Mouse (Mus musculus) fibroblast of lung, adult 2 months (primary cell): Measurements from ENCODE around the gene Fbxo41.
A peak's percentile ranks its signal among the peaks of the same experiment; 100 is the strongest.
"Not testable (repeated sequence)": the region's sequence is repeated elsewhere in the genome, so short reads cannot be mapped to it uniquely, and the experiment has no call there.

Experiments used
- DNase-seq: peaks from one replicate; pipeline ENCODE4 v3.0.0-alpha.2; 2011; ENCODE audit warnings: low read depth

Fbxo41 gene

GRCm38 (mm10) chr6:85490252-85490651 is 12.5 kb downstream of the Fbxo41 start:
- no peak for DNase-seq

GRCm38 (mm10) chr6:85489717-85490116 is 13.1 kb downstream of the Fbxo41 start:
- no peak for DNase-seq

DNA sequence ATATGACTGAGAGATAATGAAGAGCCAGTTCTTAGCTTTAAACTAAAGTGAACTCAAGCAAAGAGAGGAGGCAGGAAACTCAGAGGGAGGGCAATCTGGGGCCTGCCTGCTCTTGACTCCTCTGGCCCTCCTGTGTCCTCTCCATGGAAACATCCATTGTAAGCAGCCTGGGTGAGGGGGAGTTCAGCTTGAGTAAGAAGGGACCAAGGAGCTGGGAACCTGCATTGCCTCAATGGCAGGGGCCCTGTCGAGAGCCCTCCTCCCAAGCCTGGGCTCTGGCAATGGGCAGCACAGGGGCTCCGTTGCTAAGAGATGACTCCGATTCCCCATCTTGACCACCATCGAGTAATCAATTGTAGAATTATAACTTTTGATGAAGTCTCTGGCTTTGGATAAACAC is 14.3 kb downstream of the Fbxo41 start:
- DNase-seq: no peak

DNA sequence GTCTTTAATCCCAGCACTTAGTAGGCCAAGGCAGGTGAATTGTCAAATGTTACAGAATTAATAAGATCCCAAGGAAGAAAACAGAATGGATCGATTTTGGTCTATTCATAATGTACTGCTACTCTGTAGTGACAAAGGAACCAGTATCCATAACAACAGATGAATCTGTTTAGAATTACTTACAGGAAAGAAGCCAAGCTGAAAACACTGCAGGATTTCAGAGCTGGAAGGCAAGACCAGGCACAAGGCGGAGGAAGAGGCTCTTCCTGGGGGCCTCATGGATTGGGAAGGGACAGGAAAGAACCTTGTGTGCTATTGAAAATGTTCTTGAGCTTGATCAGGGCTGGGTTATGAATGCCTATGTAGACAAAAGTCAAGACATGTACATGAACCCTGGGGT is 17.1 kb downstream of the Fbxo41 start:
- DNase-seq: no peak

DNA sequence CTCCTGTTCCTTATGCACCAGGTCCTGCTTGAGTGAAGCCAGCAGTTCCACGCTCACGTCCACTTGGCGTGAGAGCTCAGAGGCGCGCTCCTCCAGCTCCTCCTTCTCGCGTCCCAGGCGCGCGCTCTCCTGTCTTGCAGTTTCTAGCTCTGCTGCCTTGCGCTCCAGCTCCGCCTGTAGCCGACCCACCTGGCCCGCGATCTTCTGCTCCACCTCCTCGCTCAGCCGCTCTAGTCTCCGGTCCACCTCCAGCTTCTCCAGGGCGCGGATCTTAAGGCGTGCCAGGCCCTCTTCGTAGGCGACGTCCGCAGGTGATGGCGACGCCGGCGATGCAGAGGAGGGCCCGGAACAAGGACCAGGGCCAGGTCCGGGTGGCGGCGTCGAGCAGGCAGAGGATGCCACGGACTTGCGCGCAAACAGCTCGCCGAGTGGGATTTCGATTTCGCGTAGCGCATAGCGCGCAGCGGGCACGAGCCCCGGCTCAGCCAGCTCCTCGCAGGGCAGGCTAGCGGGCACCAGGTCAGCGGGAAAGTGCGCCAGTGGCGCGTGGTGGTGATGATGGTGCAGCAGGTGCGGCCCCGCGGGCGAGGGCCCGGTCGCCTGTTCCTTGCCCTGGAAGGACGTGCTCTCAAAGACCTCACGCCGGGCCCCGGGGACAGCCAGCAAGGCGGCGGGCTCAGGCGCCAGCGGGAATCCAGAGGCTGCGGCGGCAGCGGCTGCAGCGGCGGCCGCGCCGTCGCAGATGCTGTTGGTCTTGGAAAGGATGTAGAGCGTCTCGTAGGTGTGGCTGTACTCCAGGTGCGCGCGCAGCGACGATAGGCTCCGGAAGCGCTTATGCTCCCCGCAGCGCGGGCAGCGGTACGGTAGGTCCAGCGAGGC is 18.7 kb downstream of the Fbxo41 start:
- no peak for DNase-seq

GRCm38 (mm10) chr6:85480685-85481084 is 22.1 kb downstream of the Fbxo41 start:
- no peak for DNase-seq

- DNase-seq: no peak
Measured at GRCm38 (mm10) chr6:85479979-85480378, 22.8 kb downstream of the Fbxo41 start.

- DNase-seq: no peak
Measured at GRCm38 (mm10) chr6:85478416-85478815, 24.4 kb downstream of the Fbxo41 start.

DNA sequence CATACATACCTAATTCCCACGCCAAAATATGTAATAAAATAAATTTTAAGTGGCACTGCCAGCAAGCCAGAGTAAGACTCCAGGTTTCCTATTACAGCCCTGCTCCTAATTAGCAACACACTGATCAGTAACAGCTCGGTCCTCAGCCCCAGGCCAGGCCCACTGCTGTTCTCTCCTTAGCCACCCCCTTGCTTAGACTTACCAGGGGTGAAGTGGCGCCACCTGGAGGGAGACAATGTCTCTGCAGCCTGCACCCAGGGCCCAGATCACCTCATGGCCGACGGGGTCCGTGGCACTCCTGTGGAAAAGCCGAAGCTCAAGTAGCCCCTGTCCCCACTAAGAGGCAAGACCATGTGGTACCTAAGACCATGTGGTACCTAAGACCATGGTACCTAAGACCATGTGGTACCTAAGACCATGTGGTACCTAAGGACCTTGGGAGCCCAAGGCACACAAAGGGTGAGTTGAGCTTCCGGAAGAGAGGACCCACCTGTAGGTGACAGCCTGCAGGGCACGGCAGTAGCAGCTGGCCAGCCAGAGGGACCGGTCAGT is 25.4 kb downstream of the Fbxo41 start:
- no peak for DNase-seq

GRCm38 (mm10) chr6:85475581-85475980 is 27.2 kb downstream of the Fbxo41 start:
- no peak for DNase-seq

DNA sequence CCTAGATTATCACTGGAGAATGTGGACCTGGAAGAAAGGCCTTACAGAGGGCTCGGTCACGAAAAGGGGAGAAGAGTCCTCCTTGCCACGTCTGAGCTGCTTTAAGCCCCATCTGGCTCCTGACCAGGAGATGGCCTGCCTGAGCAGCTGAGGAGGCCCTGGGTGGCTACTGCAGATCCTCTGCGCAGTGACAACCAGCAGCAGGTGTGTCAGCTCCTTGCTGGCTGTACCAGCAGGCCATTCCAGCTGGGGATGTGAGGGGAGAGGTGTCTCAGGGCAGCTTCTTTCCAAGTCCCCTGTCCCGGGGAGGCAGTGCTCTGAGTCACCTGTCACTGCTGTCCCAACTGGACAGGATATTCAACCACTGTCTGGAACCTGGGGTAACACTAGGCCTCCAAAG is 30.3 kb downstream of the Fbxo41 start:
- DNase-seq: no peak

DNA sequence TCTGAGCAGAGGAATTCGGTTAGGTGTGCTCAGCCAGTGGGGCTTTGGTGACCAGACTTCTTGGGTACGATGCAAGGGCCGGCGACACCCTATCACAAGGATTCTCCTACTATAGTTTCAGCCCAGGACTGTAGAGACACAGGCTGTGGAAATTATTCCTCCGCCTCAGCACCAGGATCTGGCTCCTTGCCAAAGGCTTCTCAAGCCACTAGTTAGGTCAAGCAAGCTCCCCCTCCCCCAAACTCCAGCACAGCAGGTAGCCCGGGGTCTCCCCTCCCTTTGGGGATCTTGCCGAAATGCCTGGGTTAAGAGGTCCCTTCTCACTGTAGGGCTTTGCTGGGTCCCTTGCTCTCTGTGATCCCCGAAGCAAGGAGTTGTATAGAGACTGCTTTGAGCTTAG is 30.8 kb downstream of the Fbxo41 start:
- no peak for DNase-seq

DNA sequence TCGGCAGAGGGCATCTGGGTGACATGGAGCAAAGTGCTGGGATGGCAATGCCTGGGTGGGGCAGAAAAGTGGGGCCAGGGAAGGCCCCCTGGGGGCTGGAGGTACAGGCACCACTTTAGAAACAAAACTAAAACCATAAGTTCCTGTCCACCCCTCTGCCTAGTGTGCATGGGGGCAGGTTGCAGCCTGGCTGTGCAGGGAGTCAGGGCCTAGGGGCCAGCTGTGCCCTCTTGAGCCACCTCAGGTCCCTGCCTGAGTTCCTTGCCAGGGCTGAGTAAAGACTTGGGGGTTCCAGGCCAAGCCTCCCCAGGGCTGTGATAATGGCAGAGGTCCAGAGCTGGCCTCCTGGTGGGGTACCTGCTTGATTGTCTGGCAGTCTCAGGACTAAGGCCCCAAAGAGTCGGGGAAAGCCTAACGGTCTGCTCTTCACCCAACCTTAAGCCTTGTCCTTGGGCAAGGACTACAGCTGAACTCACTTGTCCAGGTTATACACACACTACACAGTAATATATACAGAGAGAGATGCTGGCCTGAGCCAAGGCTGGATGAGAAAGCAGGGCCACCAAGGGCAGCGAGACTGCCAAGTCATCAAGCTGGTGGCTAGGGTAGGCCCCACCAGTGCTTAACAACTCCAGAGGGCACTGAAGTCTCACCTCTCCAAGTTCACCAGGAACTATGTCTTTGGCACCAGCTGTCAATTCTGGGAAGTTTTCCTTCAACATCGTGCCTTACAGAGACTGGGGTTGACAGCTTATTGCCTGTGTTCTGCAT is 32.9 kb downstream of the Fbxo41 start:
- DNase-seq: no peak

GRCm38 (mm10) chr6:85465381-85465780 is 37.4 kb downstream of the Fbxo41 start:
- DNase-seq: no peak

- no peak for DNase-seq
Measured at GRCm38 (mm10) chr6:85459621-85460020, 43.2 kb downstream of the Fbxo41 start.

GRCm38 (mm10) chr6:85452816-85453215 is 50.0 kb downstream of the Fbxo41 start:
- no peak for DNase-seq

- DNase-seq: no peak
Measured at GRCm38 (mm10) chr6:85452411-85452665, 50.5 kb downstream of the Fbxo41 start.

DNA sequence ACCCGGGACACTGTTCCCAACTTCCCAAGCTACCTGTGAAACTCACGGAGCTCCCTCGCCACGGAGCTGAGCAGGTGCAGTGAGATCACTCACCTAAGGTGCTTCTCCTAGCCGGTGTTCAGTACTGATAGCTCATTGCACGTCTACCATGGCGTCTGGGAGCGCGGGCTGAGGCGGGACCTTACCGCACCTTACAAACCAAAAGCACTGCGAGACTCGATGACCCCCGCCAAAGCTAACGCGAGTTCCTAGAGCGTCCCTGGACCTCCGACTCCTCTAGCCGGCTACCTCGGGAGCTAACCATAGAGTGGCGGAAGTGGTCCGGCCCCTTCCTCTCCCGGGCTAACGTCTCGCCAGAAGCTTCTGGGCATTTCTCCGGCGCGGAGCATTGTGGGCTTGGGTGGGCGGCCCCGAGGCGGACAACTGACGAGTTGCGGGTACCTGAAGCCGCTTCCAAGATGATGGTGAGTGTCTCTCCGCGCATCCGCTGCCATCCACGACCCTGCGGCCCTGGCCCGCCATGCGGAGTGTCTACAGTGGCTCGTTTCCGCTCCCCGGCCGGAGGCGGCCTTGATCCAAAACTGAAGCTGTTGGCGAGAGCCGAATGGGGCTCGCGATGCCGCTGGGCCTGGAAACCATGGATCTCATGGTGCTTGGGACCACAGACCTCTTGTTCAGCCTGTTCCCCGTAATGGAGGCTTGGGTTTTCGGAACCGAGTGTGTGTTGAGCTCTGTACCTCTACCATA is 51.0 kb downstream of the Fbxo41 start, which contains the start of gene Pradc1:
Pradc1 (minus strand) TSS at position 307 of the 747 bp plus-strand sequence.
- DNase-seq: peak; percentile 95

DNA sequence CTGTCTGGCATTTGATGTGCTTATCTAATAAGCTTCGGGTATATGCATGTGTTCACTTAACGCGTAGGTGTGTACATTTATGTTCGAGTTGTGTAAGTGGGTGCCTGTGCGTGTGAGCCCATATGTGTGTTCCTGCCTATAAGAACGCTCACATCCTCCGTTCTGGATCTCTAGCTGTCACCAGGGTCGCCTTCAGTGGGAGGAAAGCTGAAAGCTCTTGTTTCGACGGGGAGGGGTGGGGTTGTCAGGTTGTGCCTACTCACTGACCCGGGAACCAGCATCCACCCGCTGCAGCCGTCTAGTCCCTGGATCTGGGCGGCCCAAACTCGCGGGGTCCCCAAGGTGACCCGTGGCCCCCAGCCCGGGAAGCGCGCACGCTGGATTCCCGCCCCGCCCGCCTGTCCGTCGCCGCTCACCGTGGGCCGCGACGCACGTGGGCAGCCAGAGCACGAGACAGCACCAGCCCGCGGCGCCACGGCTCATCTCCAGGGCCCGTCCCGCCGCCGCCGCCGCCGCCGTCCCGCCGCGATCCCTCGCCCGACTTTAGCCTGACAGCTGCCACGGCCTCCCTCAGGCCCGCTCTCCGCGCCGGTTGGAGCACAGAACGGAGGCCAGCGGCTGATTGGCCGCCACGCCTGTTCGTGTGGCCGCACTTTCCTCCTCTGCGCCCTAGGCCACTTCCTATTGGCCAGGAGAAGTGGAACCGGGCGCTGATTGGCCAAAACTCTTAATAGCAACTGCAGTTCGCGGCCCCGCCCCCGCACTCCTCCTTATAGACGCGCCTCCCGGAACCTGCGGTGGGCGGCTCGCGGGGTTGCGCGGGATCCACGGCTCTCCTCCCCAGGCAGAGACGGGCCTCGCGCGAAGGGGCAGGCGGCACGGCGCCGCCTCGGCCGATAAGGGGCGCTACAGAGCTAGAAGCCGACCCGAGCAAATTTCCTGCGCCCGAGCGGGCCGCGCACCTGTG is 51.8 kb downstream of the Fbxo41 start, which contains the start of gene Cct7:
Cct7 (plus strand) TSS at position 818 of the 967 bp plus-strand sequence.
- DNase-seq: peak; percentile 95

- not testable (repeated sequence) for DNase-seq
Measured at GRCm38 (mm10) chr6:85450140-85450539, 52.7 kb downstream of the Fbxo41 start.

- DNase-seq: no peak
Measured at GRCm38 (mm10) chr6:85447351-85447750, 55.4 kb downstream of the Fbxo41 start.
